Mouse (Mus musculus) ES-E14 (cell line): ENCODE results near the gene H2-Oa. TPM values are rescaled to one million over a fixed set of nuclear protein-coding genes. Genes with fewer than 3 reads are reported as not detected.

Experiments
- DNase-seq: peaks from one replicate; pipeline ENCODE4 v3.0.0-alpha.2; 2013; ENCODE audit warnings: low read depth, low spot score
- H3K27ac ChIP-seq: 2 replicates; pipeline ENCODE4 v1.5.1; 2012; ENCODE audit warnings: low read depth, mild to moderate bottlenecking, low read length, moderate library complexity, mixed read lengths; ENCODE audit not compliant: poor library complexity, insufficient read depth, severe bottlenecking
- H3K36me3 ChIP-seq: 2 replicates; pipeline ENCODE4 v1.6.1; 2012; ENCODE audit warnings: mild to moderate bottlenecking, low read length, moderate library complexity, mixed read lengths; ENCODE audit not compliant: control insufficient read depth, poor library complexity, insufficient read depth, severe bottlenecking
- H3K4me1 ChIP-seq, 2 experiments: fragments of 150-350 bp in 1 of 2; sonication (generic) in 1 of 2; 2 replicates each; pipeline ENCODE4 v1.6.1; 2012; ENCODE audit warnings: low read length in 2 of 2, mild to moderate bottlenecking in 1 of 2, mixed read lengths in 1 of 2; ENCODE audit not compliant: control insufficient read depth in 2 of 2, insufficient read depth in 2 of 2, poor library complexity in 1 of 2
- H3K4me3 ChIP-seq, 2 experiments: fragments of 150-350 bp in 1 of 2; sonication (generic) in 1 of 2; 2 replicates each; pipeline ENCODE4 v1.5.1; 2012; ENCODE audit warnings: low read length in 2 of 2, low read depth in 1 of 2, mild to moderate bottlenecking in 1 of 2, mixed read lengths in 1 of 2; ENCODE audit not compliant: insufficient read depth in 1 of 2, poor library complexity in 1 of 2, severe bottlenecking in 1 of 2
- H3K9ac ChIP-seq: 2 replicates; pipeline ENCODE4 v1.6.1; 2012; ENCODE audit warnings: low read depth, mild to moderate bottlenecking, low read length, mixed read lengths; ENCODE audit not compliant: poor library complexity, insufficient read depth, severe bottlenecking
- H3K9me3 ChIP-seq: fragments of 150-350 bp; sonication (generic); 2 replicates; pipeline ENCODE4 v1.6.1; 2012; ENCODE audit warnings: low read depth, mild to moderate bottlenecking, low read length; ENCODE audit not compliant: control insufficient read depth, insufficient read depth
- CHD2 ChIP-seq: IDR thresholded peaks from 2 replicates; pipeline ENCODE4 v1.6.1; 2014; ENCODE audit warnings: mild to moderate bottlenecking, low read depth, low read length, inconsistent platforms
- HCFC1 ChIP-seq: IDR thresholded peaks from 2 replicates; pipeline ENCODE4 v1.6.1; 2012; ENCODE audit warnings: low read length, inconsistent platforms, borderline replicate concordance; ENCODE audit not compliant: insufficient read depth
- MAFK ChIP-seq: IDR thresholded peaks from 2 replicates; pipeline ENCODE4 v1.6.1; 2014; ENCODE audit warnings: mild to moderate bottlenecking, low read depth, low read length, inconsistent platforms; ENCODE audit not compliant: insufficient read depth
- ZC3H11A ChIP-seq: IDR thresholded peaks from 2 replicates; pipeline ENCODE4 v1.6.1; 2012; ENCODE audit warnings: low read depth, mild to moderate bottlenecking, inconsistent platforms, low read length, borderline replicate concordance
- ZNF384 ChIP-seq: IDR thresholded peaks from 2 replicates; pipeline ENCODE4 v1.6.1; 2012; ENCODE audit warnings: low read depth, low read length, inconsistent platforms
- in situ Hi-C, 2 experiments: fragments of 600-800 bp; cut with MboI; formaldehyde crosslinking; loops; one replicate each; pipeline ENCODE4 v1.15.1; 2025; ENCODE audit warnings: low sequenced_read_pairs in 2 of 2, inconsistent platforms in 1 of 2; ENCODE audit not compliant: unreplicated experiment in 2 of 2
- total RNA-seq: library from RNA; depleted of rRNA; stranded (reverse); fragments of 300-350 nt; gene quantifications from 2 replicates; pipeline ENCODE4 v1.2.3, GENCODE M21; 2012

The H2-Oa gene
- total RNA-seq, 1 experiment: 0.54 TPM

- Histone ChIP-seq H3K4me1 (peaks cover 0 to 9% of the 10 kb centered on the region in 2 experiments; a peak in 2 of 4 replicates), H3K9ac (no peak overlapping the region), H3K36me3 (no peaks in the 10 kb centered on the region), H3K27ac (no peak overlapping the region), H3K4me3 (no peak overlapping the region), H3K9me3 (no peaks in the 10 kb centered on the region)
- in situ Hi-C loops: no loop called here
- no peak for TF ChIP-seq CHD2
- no peak for TF ChIP-seq MAFK
- TF ChIP-seq ZC3H11A: no peak
- no peak for TF ChIP-seq HCFC1
- no peak for TF ChIP-seq ZNF384
- DNase-seq: no peak
These were observed 13.1 kb upstream of the H2-Oa start for GRCm38 (mm10) chr17:34079002-34079401.

- DNase-seq: peak; percentile 68
- no peak overlapping the region for H3K9ac ChIP-seq
- no peaks in the 10 kb centered on the region for H3K36me3 ChIP-seq
- TF ChIP-seq ZNF384: no peak
- TF ChIP-seq HCFC1: no peak
- TF ChIP-seq ZC3H11A: no peak
- peak; percentile 97 for TF ChIP-seq CHD2
- H3K27ac ChIP-seq: no peak overlapping the region
- in situ Hi-C loops: no loop called here
- no peaks in the 10 kb centered on the region for H3K9me3 ChIP-seq
- H3K4me3 ChIP-seq: no peak overlapping the region
- peaks cover 0 to 9% of the 10 kb centered on the region in 2 experiments; a peak in 2 of 4 replicates for H3K4me1 ChIP-seq
These were observed 12.5 kb upstream of the H2-Oa start for GRCm38 (mm10) chr17:34079621-34080020.

- H3K4me1 ChIP-seq: peaks cover 0 to 13% of the 10 kb centered on the region in 2 experiments; a peak in 3 of 4 replicates
- no peak for DNase-seq
- H3K4me3 ChIP-seq: no peak overlapping the region
- H3K9ac ChIP-seq: no peak overlapping the region
- no peak overlapping the region for H3K27ac ChIP-seq
- H3K9me3 ChIP-seq: no peaks in the 10 kb centered on the region
- H3K36me3 ChIP-seq: no peaks in the 10 kb centered on the region
- in situ Hi-C loops: no loop called here
- TF ChIP-seq ZC3H11A (no peak), MAFK (no peak), ZNF384 (no peak), CHD2 (no peak), HCFC1 (no peak)
These were observed 9.0 kb upstream of the H2-Oa start for GRCm38 (mm10) chr17:34083104-34083503.

- H3K27ac ChIP-seq: no peak overlapping the region
- H3K4me3 ChIP-seq: no peak overlapping the region
- H3K9me3 ChIP-seq: no peaks in the 10 kb centered on the region
- in situ Hi-C loops: no loop called here
- H3K4me1 ChIP-seq: peaks cover 0 to 13% of the 10 kb centered on the region in 2 experiments; a peak in 3 of 4 replicates
- no peaks in the 10 kb centered on the region for H3K36me3 ChIP-seq
- H3K9ac ChIP-seq: no peak overlapping the region
- DNase-seq: no peak
- TF ChIP-seq CHD2: no peak
- no peak for TF ChIP-seq ZC3H11A
- no peak for TF ChIP-seq ZNF384
These were observed 4.8 kb upstream of the H2-Oa start for GRCm38 (mm10) chr17:34087386-34087785.

- in situ Hi-C loops: no loop called here
- H3K9ac ChIP-seq: no peak overlapping the region
- H3K36me3 ChIP-seq: no peaks in the 10 kb centered on the region
- no peak for TF ChIP-seq HCFC1
- no peak for TF ChIP-seq ZC3H11A
- TF ChIP-seq MAFK: no peak
- no peak for TF ChIP-seq ZNF384
- TF ChIP-seq CHD2: no peak
- H3K9me3 ChIP-seq: no peaks in the 10 kb centered on the region
- DNase-seq: no peak
- peaks cover 0 to 9% of the 10 kb centered on the region in 2 experiments; a peak in 3 of 4 replicates for H3K4me1 ChIP-seq
- H3K27ac ChIP-seq: no peak overlapping the region
- H3K4me3 ChIP-seq: no peak overlapping the region
These were observed 4.0 kb upstream of the H2-Oa start for GRCm38 (mm10) chr17:34088124-34088523.
